Mouse (Mus musculus) T-helper 17 cell (primary cell): ENCODE measurements around the gene Pla2g7.

ENCODE experiments used
- in situ Hi-C, 2 experiments: fragments of 300-600 bp; cut with MboI, MseI; formaldehyde crosslinking; loops; 1 replicate in 1 of 2; 2 replicates in 1 of 2; pipeline ENCODE4 v1.15.1; 2025; ENCODE audit warnings: high pct_unique_total_duplicates in 2 of 2

Pla2g7 gene

GRCm38 (mm10) chr17:43580456-43580855 is 12.6 kb downstream of the Pla2g7 start:
- in situ Hi-C loops, result no loop called here

- in situ Hi-C loops, result no loop called here
Measured at GRCm38 (mm10) chr17:43581012-43581467, 13.1 kb downstream of the Pla2g7 start.

DNA sequence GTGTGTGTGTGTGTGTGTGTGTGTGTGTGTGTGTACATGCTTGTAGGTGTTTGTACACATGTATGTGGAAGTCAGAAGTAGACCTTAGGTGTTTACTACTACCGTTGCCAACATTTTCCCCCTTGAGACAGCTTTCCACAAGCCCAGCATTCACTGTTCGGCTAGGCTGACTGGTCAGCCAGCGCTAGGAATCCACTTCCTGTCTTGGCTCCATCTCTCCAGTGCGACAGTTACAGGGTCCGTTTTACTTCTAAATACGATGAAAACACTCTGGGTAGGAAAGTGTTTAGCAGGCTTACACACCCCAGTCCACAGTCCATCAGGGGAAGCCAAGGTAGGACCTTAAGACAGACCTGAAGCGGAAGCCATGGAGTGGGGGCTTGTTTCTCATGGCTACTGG is 16.9 kb downstream of the Pla2g7 start:
- in situ Hi-C loops, result no loop called here

- in situ Hi-C loops, result no loop called here
Measured at GRCm38 (mm10) chr17:43587278-43587677, 19.4 kb downstream of the Pla2g7 start.

DNA sequence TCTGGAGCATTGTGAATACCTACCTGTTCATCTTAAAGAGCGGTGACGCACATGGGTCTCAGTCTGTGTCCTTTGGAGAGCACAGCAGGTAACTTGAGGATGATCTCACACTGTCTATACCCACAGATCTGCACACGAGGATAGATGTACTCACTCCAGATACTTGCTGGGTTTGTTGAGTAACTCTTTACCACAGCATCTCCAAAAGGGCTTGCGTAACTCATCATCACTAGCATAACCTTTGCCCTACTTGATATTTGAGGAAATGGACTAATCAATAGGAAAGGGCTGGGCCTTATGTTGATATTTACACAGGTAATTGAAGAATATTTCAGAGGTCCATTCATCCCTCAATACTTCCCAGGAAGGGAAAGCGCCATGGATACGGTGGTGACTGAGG is 21.9 kb downstream of the Pla2g7 start:
- in situ Hi-C loops, result no loop called here

- in situ Hi-C loops, result no loop called here
Measured at GRCm38 (mm10) chr17:43590531-43590930, 22.6 kb downstream of the Pla2g7 start.

GRCm38 (mm10) chr17:43592296-43593291 is 24.7 kb downstream of the Pla2g7 start:
- in situ Hi-C loops, result no loop called here

- in situ Hi-C loops, result loop anchor here in 1 of 2 experiments (5.0 kb wide), 1 partner anchor 335 kb away; no protein-coding TSS in a partner anchor
Measured at GRCm38 (mm10) chr17:43597742-43598141, 29.8 kb downstream of the Pla2g7 start.

DNA sequence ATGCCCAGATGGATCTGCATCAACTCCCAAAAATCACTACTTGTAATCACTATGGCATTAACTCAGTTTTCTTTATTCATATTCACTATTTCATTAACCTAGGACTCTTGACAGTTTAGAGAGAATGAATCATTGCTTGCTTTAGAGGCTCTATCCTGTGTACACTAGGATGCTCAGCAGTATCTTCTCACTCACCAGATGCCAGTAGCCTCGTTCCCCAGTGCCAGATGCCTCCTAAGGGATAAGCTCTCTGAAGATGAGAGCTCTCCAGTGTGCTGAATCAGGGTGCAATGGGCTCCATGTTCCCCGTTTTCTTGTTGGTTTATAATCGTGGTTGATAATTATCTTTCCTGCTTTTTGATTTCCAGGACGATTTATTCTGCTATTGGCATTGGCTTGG is 30.8 kb downstream of the Pla2g7 start:
- in situ Hi-C loops, result loop anchor here in 1 of 2 experiments (5.0 kb wide), 1 partner anchor 336 kb away; no protein-coding TSS in a partner anchor

DNA sequence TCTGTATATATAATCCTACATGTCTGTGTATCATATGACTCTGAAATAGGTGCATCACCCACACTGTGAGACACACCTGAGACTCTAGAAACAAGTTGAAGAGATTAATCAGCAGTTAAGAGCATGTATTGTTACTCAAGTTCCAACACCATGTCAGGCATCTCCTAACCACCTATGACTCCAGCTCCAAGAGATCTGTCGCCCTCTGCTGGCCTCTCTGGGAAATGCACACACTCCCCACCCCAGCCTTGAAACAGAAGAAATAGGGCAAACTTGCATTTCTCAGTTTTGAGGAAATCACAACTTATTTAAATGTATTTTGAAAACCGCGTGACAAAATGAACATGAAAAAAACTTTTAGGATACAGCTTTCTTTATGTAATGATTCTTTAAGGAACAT is 38.8 kb downstream of the Pla2g7 start:
- in situ Hi-C loops, result loop anchor here (5.0 kb wide), 3 partner anchors 51 to 344 kb away; no protein-coding TSS in a partner anchor

DNA sequence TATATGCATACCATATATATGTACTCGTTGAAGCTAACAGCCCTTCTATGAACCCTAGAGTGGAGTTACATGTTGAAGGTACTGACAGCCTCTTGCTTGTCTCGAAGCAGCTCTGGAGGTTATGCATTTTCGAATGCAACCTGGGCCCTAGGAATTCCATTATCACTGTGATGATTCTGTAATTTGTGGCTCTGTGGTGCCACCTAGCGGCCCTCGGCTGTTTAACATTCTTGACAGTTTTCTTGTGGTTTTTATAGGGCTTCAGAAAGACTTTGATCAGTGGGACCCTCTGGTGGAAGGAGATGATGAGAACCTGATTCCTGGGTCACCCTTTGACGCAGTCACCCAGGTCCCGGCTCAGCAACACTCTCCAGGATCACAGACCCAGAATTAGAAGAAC is 43.7 kb downstream of the Pla2g7 start:
- in situ Hi-C loops, result no loop called here

GRCm38 (mm10) chr17:43612221-43612620 is 44.3 kb downstream of the Pla2g7 start:
- in situ Hi-C loops, result no loop called here

GRCm38 (mm10) chr17:43619156-43619555 is 51.3 kb downstream of the Pla2g7 start:
- in situ Hi-C loops, result no loop called here

GRCm38 (mm10) chr17:43622076-43622475 is 54.2 kb downstream of the Pla2g7 start:
- in situ Hi-C loops, result no loop called here

GRCm38 (mm10) chr17:43628246-43628645 is 60.3 kb downstream of the Pla2g7 start:
- in situ Hi-C loops, result no loop called here

GRCm38 (mm10) chr17:43629026-43629495 is 61.2 kb downstream of the Pla2g7 start:
- in situ Hi-C loops, result no loop called here

DNA sequence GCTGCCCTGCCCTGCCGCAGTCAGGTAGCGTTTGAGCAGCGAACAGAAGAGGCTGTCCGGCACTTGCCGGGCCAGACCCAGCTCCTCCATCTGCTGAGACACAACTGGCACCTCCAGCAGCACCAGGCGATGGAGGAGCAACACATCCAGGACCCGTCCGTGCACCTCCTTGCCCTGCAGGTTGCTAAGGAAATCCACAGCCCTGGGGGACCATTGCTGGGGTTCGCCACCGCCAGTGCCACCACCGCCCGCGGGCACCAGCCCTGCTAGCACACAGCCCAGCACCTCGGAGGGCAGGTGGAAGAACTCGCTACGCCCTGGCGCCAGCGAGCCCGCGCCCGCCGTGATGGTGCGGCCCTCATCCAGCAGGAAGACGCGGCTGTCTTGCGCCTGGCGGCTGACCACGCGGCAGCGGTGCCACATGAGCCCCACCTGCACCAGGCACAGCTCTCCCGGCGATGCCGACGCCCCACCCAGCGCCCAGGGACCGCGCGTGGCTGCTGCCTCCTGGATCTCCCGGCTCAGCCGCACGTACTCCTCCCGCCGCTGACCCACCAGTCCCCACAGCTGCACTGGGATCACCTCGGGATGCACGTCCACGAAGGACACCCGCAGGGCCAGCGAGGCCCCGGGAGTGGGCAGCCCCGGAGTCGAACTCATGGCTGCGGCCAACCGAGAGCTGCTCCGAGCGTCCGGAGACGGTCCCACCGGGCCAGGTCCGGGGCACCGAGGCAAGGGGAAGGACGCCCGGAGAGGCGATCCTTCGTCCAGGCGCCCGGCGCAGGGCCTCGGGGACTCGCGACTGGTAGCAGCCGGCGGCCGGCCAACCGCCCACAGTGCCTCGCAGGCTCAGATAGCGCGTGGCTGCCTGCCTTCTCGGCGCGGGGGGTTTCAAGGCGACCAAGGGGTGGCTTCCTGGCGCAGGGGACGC is 61.9 kb downstream of the Pla2g7 start, which contains the start of gene Tdrd6:
TSS of gene Tdrd6 (minus strand) at position 804 of the 931 bp plus-strand sequence.
- in situ Hi-C loops, result no loop called here

- in situ Hi-C loops, result no loop called here
Measured at GRCm38 (mm10) chr17:43630427-43630760, 62.5 kb downstream of the Pla2g7 start.

DNA sequence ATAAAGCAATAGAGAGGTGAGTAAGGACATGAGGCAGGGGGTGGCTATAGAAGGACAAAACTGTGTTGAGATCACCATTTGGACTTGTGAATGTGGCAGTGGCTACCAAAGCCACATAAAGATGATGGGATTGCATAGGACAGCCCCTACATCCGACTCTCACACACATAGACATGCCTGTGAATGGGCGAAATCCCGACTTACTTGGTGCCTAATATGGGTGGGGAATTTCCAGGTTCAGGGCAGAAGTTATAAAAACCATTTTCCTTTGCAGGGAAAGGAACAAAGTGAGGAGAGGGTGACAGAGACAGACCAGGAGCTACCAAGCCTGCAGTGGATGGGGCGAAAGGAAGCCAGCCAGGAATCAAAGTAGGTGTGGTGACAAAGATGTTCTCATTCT is 69.2 kb downstream of the Pla2g7 start:
- in situ Hi-C loops, result no loop called here

DNA sequence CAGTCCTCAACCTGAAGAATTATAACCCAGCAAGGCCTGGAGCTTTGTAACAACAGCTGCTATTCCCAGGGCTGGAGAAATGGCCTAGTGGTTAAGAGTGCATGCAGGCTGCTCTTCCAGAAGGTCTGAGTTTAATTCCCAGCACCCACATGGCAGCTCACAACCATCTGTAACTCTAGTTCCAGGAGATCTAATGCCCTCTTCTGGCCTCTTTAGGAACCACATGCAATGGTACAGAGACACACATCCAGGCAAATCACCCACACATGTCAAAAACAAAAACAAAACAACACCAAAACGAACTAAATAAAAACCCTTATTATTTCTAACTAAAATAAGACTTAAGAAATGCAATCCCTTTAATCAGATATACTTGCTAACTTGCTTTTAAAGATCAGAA is 72.9 kb downstream of the Pla2g7 start:
- in situ Hi-C loops, result no loop called here

DNA sequence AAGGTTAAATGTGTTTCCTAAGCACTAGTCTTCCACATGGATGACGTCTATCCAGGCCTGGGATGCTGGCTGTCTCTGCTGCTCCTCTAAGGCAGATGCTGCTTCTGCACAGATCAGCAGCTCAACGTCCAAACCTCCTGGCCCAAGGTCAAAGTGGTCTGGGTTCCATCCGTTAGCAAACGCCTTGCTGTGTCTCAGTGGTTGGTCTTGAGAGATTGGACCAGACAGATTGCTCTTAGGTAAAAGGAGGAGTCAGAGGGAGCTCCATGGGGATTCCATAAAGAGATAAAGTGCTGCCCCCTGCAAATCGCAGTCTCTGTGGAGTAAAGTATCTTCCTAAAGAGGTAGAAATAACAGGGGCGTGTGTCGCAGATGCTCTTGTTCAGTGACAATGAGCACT is 75.3 kb downstream of the Pla2g7 start:
- in situ Hi-C loops, result no loop called here

DNA sequence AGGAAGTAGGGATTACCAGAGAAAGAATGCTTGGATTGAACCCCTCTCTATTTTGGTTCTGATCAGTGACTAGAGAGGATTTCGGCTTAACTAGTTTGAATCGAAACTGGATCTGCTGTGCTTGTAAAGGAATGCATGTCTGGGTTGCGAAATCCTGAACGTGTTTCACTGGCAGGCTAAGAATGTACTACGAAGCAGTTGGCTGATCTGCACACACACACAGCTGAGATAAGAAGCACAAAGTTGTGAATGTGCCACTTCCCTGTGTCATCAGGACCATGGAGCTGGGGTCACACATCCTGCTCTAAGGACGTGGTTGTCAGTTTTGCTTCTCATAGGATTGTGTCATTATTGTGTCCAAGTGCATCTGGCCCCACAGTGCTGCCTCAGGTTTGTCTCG is 76.5 kb downstream of the Pla2g7 start:
- in situ Hi-C loops, result no loop called here
